Comparison of ENCODE assay signal across 10 mouse cellular contexts in the genomic region with DNA sequence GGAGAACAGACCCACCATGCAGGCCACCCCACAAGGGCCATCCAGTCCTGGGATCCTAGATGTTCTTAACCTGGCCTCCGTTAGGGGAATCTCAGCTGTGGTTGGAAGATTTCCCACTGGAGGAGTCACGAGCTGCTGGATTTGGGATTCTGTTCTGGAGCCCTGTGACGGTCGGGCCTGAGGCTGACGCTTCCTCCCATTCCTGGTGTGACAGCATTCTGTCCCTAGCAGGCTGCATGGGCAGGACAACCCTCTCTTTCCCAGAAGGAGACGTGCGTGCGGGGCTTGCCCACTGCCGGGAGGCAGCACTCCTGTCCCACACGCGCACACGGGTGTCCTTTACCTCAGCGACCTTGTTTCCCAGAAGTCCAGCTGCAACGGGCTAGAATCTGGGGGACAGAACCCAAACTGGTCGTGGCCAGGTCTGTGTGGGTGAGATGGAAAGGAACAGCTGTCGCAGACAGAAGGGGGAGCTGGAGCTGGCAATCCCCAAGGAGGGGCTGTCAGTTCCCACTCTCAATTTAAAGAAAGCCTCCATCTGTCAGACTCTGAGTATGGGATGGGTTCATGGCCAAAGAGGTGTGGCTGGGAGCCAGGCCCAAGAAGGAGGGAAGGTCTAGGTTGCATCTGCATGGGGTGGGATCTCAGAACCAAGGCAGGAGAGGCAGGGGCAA. TPM values are rescaled to one million over a fixed set of nuclear protein-coding genes. Genes with fewer than 3 reads are reported as not detected.
DNase-seq lines count a peak whose midpoint lies in the region; ATAC-seq lines count a peak whose summit lies in the region.
"Had no signal": no experiment of that assay in that cellular context is flagged by ENCODE, and none has a peak within 500 bp of the region (broad histone marks: within the 10 kb centered on the region; RNA-seq: fewer than 3 reads in every experiment).

No protein-coding gene starts in this region.

- WGBS in embryonic facial prominence, embryonic 12.5 days = 67% methylated on average over 16 of the region's 16 CpGs

- peaks cover 40% of the 10 kb centered on the region for H3K27me3 ChIP-seq in embryonic facial prominence, embryonic 12.5 days

- intact Hi-C loops in left cerebral cortex, postnatal 4 days (cut with DNase I) = no loop called here

- ATAC-seq in embryonic facial prominence, embryonic 12.5 days (ENCODE audit: insufficient number of reproducible peaks, insufficient read depth, low FRiP score, low TSS enrichment) = no peak
- ATAC-seq in monocyte, adult 5-6 weeks (replicated peaks; ENCODE audit: insufficient number of reproducible peaks, low FRiP score, low TSS enrichment, poor library complexity, severe bottlenecking) = no peak

- H3K9ac ChIP-seq in embryonic facial prominence, embryonic 12.5 days = 0 out of 2 replicates have a peak overlapping the region, but pooled peaks have one; percentile 10

- no peaks in the 10 kb centered on the region for H3K9me3 ChIP-seq in embryonic facial prominence, embryonic 12.5 days

- peaks cover 13% of the 10 kb centered on the region; the same call in 1 of the 2 replicates for H3K4me1 ChIP-seq in embryonic facial prominence, embryonic 12.5 days

- DNase-seq in layer of hippocampus, adult 9-11 months = peak; percentile 55
- DNase-seq in layer of hippocampus, postnatal 25 days (ENCODE audit: extremely low spot score in 1 of 2, low spot score in 1 of 2) = no peak
- peak; percentile 65 to 77 for DNase-seq in frontal cortex, adult 2 months (ENCODE audit: extremely low spot score in 1 of 2, low spot score in 1 of 2)
- peak; percentile 90 for DNase-seq in left cerebral cortex, postnatal 4 days
- no peak for DNase-seq in adrenal gland, postnatal 36 days
- DNase-seq in Muller cell, postnatal 12 days (ENCODE audit: inconsistent ontology term) = no peak
- DNase-seq: cerebellum, postnatal 36 days had no signal

- H3K27ac ChIP-seq in embryonic facial prominence, embryonic 12.5 days = no peak overlapping the region

- H3K36me3 ChIP-seq in embryonic facial prominence, embryonic 12.5 days = no peaks in the 10 kb centered on the region

- no peak overlapping the region for H3K4me3 ChIP-seq in embryonic facial prominence, embryonic 12.5 days

- H3K4me2 ChIP-seq in embryonic facial prominence, embryonic 12.5 days (replicated peaks) = no peak overlapping the region

RNA-seq across cellular contexts. Expression of gene Vipr1, which starts 24.6 kb away (rescaled TPM):
- total RNA-seq in layer of hippocampus, postnatal 25 days (2021) = 10 to 100 TPM; 13.2 to 19.9 TPM
- polyA plus RNA-seq in embryonic facial prominence, embryonic 12.5 days (2016; fragmentation: Nextera tagmentation; extraction: Ambion mirVana) = 0.62 and 0.73 TPM in 2 replicates
- polyA plus RNA-seq in frontal cortex, adult 2 months (2012; rRNA removed) = 15.4 and 16.9 TPM in 2 replicates
- total RNA-seq in left cerebral cortex, postnatal 4 days (2021) = 1 to 10 TPM; 3.1 to 5.5 TPM
- 0.29 to 0.78 TPM (median 0.32 TPM) in 3 replicates for total RNA-seq in monocyte, adult 5-6 weeks (2017)
- total RNA-seq in adrenal gland, postnatal 36 days (2021) = under 1 TPM; 0.26 to 0.40 TPM

RNA-seq across cellular contexts. Expression of gene Lyzl4, which starts 25.2 kb away (rescaled TPM):
- total RNA-seq in layer of hippocampus, postnatal 25 days (2021) = 1 to 10 TPM in 1 of 2 experiments, under 1 TPM in 1; 0.74 to 1.3 TPM
- 0.63 TPM in 1 of 2 replicates, not detected in the other for polyA plus RNA-seq in embryonic facial prominence, embryonic 12.5 days (2016; fragmentation: Nextera tagmentation; extraction: Ambion mirVana)
- polyA plus RNA-seq in frontal cortex, adult 2 months (2012; rRNA removed) = 0.54 and 1.3 TPM in 2 replicates
- under 1 TPM; 0.42 to 0.98 TPM for total RNA-seq in left cerebral cortex, postnatal 4 days (2021)
- total RNA-seq in monocyte, adult 5-6 weeks (2017) = not detected in 3 replicates
- total RNA-seq in adrenal gland, postnatal 36 days (2021) = not detected
- total RNA-seq: gastrocnemius, adult 18-20 months had no signal

RNA-seq across cellular contexts. Expression of gene Sec22c, which starts 38.2 kb away (rescaled TPM):
- 10 to 100 TPM; 26.3 to 32.7 TPM for total RNA-seq in layer of hippocampus, postnatal 25 days (2021)
- 16.8 and 18.0 TPM in 2 replicates for polyA plus RNA-seq in embryonic facial prominence, embryonic 12.5 days (2016; fragmentation: Nextera tagmentation; extraction: Ambion mirVana)
- polyA plus RNA-seq in frontal cortex, adult 2 months (2012; rRNA removed) = 14.6 and 16.9 TPM in 2 replicates
- total RNA-seq in left cerebral cortex, postnatal 4 days (2021) = 10 to 100 TPM; 38.7 to 40.7 TPM
- total RNA-seq in monocyte, adult 5-6 weeks (2017) = 1.1 to 4.3 TPM (median 3.0 TPM) in 3 replicates
- total RNA-seq in adrenal gland, postnatal 36 days (2021) = 1 to 10 TPM; 5.2 to 6.3 TPM

RNA-seq across cellular contexts. Expression of gene Ss18l2, which starts 43.0 kb away (rescaled TPM):
- 10 to 100 TPM; 80.2 to 90.3 TPM for total RNA-seq in layer of hippocampus, postnatal 25 days (2021)
- 96.2 and 117 TPM in 2 replicates for polyA plus RNA-seq in embryonic facial prominence, embryonic 12.5 days (2016; fragmentation: Nextera tagmentation; extraction: Ambion mirVana)
- polyA plus RNA-seq in frontal cortex, adult 2 months (2012; rRNA removed) = 101 and 118 TPM in 2 replicates
- 10 to 100 TPM; 60.1 to 60.6 TPM for total RNA-seq in left cerebral cortex, postnatal 4 days (2021)
- total RNA-seq in monocyte, adult 5-6 weeks (2017) = 14.6 to 46.7 TPM (median 28.7 TPM) in 3 replicates
- 10 to 100 TPM; 41.6 to 57.2 TPM for total RNA-seq in adrenal gland, postnatal 36 days (2021)

RNA-seq across cellular contexts. Expression of gene Nktr, which starts 51.9 kb away (rescaled TPM):
- total RNA-seq in layer of hippocampus, postnatal 25 days (2021) = 100 to 1,000 TPM in 1 of 2 experiments, 10 to 100 TPM in 1; 71.9 to 123 TPM
- polyA plus RNA-seq in embryonic facial prominence, embryonic 12.5 days (2016; fragmentation: Nextera tagmentation; extraction: Ambion mirVana) = 73.7 and 85.5 TPM in 2 replicates
- 133 and 161 TPM in 2 replicates for polyA plus RNA-seq in frontal cortex, adult 2 months (2012; rRNA removed)
- 100 to 1,000 TPM; 145 to 152 TPM for total RNA-seq in left cerebral cortex, postnatal 4 days (2021)
- 193 to 365 TPM (median 198 TPM) in 3 replicates for total RNA-seq in monocyte, adult 5-6 weeks (2017)
- 10 to 100 TPM; 58.2 to 90.2 TPM for total RNA-seq in adrenal gland, postnatal 36 days (2021)

Comparison
In these comparisons a context has a peak if more than half of its experiments do, and no peak if none do; other contexts are left out.
1. DNase-seq: peak in layer of hippocampus, adult 9-11 months (single experiment), frontal cortex, adult 2 months (2 of 2) and left cerebral cortex, postnatal 4 days (single experiment); none in layer of hippocampus, postnatal 25 days (0 of 2), adrenal gland, postnatal 36 days (0 of 2) and Muller cell, postnatal 12 days (single experiment).